Mouse (Mus musculus): ENCODE measurements at regions not wholly inside any gene's neighbourhood (a gene's known extent, or its start where the extent isn't known, plus 50 kb on each side); places are given as distances from the start of the nearest gene placed in this dataset.

DNA sequence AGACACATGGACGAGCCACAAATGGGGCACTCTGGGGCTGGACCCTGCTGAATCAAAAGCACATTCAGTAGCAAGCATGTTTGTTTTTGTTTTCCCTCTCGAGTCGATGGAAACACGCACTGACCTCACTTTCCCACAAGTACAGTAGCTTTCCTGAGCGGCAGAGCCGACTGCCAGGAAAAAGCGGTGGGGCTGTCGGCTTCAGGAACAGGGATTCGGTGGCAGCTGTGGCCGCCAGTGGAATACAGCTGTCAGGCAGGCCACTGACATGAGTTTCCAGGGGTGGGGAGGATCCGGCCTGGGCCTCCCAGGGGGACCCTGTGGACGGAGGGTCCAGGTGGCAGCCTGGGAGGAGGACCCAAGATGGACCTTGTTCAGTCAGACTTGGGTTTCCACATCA lies 157.0 kb downstream of the Fgf18 start:
- in situ Hi-C loops (cut with MboI, MseI): no loop called here

DNA sequence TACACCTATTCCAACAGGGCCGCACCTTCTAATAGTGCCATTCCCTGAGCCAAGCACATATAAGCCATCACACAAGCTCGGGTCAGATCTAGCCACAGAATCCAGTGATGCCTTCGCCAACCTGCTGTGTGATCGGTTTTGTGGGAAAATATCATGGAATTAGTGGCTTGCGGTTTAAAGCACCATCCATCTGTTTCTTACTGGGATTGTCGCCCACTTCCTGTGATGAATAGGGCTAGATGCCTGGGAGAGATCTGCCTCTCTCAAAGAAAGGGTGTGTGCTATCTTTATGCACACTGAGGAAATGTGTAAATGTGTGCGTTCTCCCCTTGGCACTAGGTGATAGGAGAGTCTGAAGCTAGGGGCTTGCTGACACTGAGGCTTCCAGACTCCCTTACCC lies 154.5 kb upstream of the Smim23 start:
- in situ Hi-C loops (cut with MboI, MseI): no loop called here

DNA sequence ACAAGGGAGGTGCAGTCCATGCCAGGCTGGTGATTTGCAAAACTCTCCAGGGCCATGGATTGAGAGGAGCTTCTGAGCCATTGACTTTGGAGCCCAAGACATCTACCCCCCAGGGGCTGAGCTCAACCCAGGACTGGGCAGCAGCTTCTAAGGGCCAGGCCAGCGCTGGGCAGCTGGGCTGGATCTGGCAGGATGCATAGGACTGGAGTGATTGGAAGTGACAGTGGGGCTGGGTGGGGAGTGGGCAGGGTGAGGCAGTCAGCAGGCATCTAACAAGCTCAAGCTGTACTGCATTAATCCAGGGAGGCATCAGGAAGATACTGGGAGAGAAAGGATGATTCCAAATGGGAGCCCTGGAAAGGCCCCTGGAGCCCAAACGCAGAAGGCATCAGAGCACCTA lies 152.2 kb upstream of the Smim23 start:
- in situ Hi-C loops (cut with MboI, MseI): no loop called here

DNA sequence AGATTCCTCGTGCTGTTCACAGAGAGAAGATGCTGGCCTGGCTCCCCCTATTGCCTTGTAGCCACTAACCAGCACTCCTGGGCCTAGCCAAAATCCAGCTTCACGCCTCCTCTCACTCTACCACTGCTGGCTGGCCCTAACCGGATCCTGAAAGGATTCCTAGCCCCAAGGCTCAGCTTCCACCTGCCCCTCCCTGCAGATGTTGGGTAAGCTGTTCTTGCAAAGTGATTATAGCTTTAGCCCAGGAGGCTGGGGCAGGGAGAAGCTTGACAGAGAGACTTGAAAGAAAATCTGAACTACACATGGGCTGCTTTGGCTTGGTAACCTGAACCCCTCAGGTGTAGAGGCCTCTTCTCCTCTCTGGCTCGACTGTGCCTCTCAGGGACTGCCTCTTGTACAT lies 149.0 kb upstream of the Smim23 start:
- in situ Hi-C loops (cut with MboI, MseI): no loop called here

DNA sequence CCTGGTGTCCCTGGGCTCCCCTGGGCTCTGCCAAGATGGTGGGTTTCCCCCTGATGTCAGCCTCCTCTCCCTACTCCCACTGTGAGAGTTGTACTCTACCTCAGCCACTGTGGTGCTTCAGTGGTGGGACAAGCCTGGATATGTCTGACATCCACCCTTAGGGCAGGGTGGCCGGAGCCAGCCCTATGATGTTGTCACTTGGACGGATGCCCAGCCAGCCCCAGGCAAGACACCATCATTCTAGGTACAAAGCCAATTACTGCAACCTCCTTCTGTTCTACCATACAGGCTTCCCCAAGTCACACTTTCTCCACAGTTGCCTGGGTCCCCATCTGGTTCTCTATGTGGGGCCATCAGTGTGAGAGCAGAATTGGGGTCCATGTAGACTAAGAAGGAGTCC lies 141.0 kb upstream of the Smim23 start:
- in situ Hi-C loops (cut with MboI, MseI): no loop called here

DNA sequence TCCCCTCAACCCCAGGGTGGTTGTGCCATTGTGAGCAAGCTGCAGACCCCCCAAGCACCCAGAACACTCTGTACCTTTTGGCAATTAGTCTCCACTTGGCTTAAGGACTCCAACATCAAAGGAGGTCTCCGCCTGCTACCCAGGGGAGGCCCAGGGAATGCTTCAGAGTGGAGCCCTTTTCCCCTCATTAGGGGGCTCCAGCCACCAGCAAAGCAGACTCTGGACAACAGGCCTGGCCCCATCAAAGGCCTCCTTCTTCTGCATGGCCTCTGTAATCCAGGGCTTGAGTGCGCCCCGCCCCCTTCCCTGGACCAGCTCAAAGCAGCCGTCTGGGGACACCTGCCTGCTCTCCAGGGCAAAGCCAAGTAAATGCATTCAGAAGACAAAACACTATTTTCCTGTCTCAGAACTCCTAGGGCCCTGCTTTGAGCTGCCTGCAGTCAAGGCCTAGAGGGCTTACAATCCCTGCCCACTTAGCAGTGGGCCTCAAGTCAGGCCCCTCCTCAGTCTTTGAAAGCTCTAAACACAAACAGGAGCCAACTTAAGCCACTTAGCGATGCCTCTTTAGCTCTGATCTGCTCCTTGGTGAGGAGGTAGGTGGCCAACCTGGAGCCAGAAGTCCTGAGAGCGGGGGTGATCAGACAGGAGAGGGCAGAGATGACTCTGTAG lies 139.4 kb upstream of the Smim23 start:
- in situ Hi-C loops (cut with MboI, MseI): no loop called here

DNA sequence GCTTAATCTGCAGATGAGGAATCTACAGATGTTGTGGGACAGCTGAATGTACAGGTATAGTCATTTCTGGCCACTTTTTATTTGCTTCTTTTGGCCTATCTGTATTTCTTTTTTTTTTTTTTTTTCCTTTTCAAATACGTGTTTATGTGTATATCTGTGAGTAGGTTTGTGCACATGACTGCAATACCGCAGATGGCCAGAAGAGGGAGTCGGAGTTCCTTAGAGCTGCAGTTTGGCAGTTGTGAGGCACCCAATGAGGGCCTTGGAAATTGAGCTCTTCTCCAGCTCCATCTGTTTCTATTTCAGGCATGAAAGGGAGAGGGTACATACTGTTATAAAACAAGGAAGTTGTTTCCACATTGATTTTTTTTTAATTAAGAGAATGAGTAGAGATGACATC lies 137.2 kb upstream of the Smim23 start:
- in situ Hi-C loops (cut with MboI, MseI): no loop called here

DNA sequence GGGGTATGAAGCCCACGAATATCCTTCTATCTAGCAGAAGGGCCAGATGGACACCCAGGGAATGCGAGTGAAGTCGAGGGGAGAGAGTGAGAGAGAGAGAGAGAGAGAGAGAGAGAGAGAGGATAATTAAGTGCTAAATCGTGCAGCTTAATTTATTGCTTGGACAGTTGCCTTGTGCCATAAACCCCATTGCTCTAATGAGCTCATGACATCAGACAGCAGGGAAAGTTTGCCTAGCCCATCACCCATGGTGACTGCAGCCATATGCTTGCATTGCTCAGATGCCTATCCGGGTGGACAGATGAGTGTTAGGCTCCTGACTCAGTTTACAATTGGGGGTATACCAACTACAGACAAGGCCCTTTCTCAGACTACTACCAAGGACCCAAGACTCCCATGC lies 134.6 kb upstream of the Smim23 start:
- in situ Hi-C loops (cut with MboI, MseI): no loop called here

DNA sequence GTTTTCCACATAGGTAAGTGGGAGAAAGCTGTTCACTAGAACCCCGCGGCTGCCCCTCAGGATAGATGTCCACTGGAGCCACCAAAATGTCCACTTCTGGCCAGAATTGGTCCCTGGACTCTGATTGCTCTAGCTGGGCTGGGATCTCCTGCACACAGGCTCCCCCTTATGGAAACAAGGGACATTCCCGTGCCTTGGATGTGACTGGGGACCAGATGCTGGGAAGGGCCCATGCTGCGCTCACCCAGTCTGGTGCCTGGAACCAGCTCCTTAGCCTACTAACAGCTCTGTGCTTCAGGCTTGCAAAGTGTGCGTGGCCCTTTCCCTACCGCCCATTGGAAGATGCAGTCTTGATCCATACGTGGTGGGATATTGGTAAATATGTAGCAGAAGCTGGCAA lies 132.6 kb upstream of the Smim23 start:
- in situ Hi-C loops (cut with MboI, MseI): no loop called here

DNA sequence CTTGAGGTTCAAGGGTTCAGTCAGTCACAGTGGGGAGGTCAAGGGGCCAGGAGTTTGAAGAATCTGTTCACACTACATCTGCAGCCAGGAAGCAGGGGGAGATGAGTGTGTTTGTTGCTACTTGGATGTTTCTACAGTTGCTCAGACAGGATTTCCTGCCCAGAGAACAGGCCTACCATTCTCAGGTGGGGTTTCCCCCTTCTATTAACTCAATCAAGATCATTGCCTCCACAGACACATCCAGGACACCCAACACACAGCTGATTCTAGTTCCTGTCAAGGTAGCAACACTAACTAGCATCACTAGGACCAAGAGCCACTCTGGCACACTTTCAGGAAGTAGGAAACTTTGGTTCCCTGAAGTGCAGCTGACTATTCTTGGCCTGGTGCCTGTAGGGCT lies 127.9 kb upstream of the Smim23 start:
- in situ Hi-C loops (cut with MboI, MseI): no loop called here

DNA sequence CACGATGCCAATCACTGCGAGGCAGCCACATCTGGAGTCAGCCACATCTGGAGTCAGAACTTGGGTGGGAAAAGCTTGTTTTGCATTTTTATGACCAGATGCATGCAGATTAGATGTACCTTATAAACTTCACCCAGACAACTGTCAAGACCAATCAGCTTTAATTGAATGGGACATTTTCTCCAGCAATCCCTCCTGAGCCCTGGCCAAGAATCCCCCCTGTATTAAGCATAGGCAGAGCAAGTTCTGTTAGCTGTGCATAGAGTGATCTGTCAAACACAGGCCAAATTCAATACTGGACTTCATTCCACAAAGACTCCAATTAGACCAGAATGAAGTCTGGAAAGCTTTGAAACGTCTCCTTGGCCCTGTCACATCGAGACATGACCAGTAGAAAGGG lies 123.7 kb upstream of the Smim23 start:
- in situ Hi-C loops (cut with MboI, MseI): no loop called here

DNA sequence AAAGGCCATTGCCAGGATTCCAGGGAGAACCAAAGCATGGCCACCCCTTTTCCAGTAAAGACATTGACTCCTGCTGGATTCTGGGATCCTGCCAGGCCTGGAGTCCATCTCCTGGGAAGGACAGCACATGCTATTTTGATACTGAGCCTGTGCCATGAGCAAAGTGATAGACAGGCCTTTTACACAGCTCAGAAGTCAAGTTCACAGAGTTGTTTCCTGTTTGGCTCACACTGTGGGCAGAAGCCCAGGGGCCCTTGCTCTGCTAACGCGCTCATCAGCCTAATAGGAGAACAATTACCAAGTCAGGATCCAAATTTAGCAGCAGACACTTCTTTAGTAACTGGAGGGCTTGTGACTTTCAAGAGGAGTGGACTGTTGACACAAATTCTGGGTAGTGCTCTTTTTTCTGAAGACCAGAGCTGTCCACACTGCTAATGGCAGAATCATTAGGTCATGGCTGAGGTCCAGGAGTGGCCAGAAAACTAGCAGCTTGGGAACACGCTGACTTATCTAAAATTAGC lies 122.1 kb upstream of the Smim23 start:
- in situ Hi-C loops (cut with MboI, MseI): no loop called here

DNA sequence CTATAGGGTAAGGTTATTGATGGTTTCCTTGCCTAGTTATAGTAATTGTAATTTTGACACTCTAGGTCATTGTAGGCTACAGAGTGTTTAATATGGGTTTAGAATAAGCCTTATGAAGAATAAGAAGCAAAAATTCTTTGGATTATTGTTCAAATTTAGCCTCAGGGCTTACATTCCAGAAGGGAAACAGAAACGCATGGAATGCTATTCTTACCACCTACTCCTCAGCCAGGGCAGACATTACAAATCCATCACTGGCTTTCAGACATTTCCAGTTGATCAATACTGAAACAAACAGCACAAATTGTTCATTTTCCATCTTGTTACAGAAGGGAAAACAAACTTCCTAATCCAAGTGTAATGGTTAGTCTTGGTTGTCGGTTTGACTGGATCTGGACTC lies 120.7 kb upstream of the Smim23 start:
- in situ Hi-C loops (cut with MboI, MseI): no loop called here

DNA sequence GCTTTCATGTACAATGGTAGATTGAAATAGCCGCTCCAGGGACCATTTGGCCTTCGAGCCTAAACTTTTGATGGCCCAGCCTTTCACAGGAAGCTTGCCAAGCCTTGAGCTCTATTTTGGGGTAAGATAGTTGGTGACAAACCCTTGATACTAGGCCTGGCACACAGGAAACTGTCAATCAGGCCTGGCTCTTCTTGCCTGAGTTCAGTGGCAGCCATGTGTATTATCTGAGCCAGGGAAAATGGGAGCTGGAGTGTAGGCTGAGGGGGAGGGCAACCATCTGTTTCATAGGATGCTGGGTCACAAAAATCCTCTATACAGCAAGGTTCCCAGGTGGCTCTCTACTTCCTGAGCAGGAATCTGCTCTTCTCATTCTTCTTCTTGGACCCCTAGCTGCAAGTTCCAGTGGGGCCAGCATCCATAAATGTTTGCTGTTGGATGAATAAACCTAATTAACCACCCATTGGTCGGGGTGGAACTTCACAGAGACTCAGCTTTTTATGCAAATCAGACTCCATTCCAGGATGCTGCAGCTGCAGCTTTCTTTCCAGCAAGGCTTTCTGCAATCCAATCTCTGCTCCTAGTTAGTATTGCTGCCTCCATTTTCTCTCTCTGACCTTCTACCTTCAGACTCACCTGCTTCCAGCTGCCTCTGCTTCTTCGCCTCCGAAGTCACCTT lies 117.1 kb upstream of the Smim23 start:
- in situ Hi-C loops (cut with MboI, MseI): no loop called here

DNA sequence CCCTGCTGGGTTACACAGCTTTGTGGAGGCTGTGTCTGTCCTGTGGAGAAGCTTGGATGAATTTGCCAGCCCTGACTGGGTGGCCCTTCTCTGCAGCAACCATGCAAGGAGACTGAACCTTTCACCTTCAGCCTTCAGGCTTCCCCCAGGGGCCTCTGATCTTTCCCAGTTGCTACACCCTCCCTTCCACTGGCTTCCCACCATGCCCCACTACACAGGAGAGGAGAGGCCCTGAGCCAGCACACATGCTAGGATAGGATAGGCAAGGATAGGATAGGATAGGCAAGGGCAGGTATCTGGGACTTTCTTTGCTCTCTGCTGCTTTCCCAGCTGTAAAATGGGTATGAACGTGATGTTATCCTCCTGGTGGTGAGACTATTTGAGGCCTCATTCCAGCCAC lies 114.7 kb upstream of the Smim23 start:
- in situ Hi-C loops (cut with MboI, MseI): no loop called here

DNA sequence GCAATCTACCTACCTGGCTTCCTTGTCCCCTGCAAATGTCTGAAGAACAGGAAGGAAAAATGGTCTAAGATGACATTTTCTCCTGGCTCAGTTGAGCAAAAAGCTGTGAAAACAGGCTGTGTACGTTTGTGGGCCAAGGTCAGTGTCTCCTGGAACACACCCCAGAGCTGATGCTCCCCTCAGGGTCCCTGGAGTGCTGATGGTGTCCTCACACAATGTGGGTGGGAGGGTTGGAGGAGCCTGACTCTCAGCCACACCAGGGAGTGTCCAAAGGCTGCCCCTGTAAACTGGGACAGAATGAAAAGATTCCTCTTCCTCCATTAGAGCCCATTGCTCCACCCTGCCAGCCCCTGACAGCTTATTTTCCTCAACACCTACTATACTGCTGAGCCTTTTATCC lies 112.8 kb upstream of the Smim23 start:
- in situ Hi-C loops (cut with MboI, MseI): no loop called here

DNA sequence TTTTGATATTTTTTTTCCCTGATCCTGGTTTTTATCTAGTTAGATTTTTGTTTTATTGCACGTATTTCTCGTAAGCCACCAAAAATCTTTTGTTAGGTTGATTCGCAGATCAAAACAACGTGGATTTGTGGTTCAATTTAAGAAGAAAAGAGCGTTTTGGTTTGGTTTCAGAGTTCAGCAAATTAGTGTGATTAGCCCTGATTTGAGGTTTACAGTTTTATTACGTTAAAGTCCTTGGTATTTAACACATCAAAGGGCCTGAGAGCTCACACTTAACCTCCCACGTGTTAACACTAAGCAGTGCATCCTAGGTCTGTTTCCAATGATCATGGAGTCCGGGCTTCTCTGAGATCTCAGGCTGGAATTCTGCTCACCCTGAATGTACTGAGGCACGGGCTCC lies 107.5 kb upstream of the Smim23 start:
- in situ Hi-C loops (cut with MboI, MseI): no loop called here

DNA sequence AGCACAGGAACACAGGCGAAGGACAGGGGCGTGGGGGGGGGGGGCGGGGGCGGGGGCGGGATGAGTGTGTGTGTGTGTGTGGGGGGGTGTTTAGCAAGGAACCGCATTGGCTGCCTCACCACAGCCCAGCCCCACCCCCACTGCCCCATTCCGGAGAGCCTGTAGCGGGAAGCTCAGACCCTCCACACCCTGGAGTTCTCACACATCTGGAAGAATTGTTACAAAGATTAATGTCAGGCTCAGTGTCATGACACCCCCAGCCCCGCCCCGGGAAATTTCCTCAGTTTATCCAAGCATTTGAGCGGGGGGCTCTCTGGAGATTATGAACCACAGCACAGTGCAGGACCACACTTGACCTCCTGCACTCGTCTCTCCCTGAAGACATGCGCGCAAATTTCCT lies 106.6 kb upstream of the Smim23 start:
- in situ Hi-C loops (cut with MboI, MseI): no loop called here

DNA sequence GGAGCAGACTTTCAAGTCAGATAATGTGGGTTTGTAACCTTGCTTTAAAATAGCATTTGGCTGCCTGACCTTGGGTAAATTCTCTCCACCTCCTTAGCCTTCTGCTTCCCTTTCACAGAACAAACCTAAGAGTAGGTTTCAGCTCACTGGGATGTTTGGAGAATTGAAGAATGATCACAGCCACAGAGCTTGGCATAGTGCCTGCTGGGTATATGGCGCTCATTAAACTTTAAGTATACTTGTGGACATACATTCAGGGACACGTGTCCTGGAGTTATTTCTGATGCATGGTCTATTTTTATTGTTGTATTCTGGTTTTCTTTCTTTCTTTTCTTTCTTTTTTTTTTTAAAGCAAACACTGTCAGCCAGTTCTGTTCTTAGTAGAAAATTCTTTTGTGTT lies 104.4 kb upstream of the Smim23 start:
- in situ Hi-C loops (cut with MboI, MseI): no loop called here

DNA sequence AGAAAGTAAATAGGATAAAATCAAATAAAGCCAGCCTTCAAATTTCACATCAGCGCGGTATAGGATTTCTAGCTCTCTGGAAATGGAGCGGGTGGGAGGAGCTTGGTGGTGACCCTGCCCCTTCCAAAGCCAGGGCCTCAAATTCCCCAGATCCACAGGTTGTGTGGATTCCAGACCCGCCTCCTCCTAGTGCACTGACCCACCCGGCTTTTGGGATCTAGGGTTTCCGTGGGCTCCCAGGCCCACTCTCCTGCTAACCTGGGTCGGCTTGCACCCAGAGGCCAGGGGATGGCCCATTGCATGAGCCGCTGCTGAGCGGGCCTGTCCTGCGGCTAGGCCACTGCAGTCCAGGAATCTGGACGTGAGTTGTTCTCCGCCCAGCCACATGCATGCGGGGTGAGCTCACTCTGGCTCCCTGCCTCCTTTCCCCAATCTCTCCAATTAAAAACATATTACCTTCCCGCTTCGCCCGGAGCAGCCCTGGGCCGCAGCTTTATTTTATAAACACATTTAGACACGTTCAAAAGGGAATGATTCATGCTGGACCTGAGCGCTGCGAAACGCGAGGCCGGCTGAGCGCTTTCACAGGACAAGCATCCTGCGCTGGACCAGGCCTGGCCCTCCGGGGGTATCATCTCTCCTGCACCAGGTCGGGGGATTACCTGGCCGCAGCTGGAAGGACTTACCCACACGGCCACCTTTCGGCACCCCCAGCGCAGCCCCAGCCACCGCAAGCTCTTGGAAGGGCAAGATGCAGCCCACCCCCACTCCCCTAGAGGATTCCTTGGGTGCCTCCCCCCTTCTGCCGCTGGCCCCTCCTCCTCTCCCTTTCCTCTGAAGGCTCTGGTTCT lies 101.2 kb upstream of the Smim23 start:
- in situ Hi-C loops (cut with MboI, MseI): no loop called here

DNA sequence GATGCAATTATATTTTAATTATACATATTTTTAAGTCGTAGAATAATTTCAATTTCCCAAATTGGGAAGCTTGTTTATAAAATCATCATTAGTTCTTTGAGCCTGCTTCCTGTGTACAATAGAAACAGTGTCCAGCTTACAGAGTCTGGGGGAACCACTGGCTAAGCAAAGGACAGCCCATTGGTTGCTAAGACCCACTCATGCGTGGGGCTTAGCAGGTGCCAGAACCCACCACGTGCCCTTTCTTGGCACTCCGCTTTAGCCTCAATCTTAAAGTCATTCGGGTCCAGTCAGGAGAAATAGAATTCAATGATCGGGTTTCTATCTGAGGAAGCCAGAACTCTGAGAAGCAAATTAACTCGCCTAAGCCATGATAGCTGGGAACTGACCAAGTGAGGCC lies 100.5 kb upstream of the Smim23 start:
- in situ Hi-C loops (cut with MboI, MseI): no loop called here

DNA sequence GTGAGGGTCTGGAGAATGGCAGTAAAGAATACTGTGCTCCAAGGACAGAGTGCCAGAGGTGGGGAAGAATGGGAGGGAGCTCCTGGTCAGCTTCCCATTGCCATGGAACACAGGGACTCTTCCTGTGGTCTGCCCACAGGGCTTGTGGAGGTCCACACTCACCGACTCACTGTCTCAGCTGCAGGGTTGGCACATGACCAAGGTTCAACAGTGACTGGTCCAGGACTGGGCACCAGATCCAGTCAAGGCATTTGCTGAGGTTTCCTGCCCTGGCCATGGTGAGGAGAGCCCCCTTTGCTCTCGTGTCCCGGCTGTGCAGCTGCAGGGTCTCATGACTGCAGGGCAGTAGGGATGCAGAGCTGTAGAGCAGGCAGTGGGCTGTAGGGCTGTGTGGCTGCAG lies 88.7 kb upstream of the Smim23 start:
- in situ Hi-C loops (cut with MboI, MseI): no loop called here

DNA sequence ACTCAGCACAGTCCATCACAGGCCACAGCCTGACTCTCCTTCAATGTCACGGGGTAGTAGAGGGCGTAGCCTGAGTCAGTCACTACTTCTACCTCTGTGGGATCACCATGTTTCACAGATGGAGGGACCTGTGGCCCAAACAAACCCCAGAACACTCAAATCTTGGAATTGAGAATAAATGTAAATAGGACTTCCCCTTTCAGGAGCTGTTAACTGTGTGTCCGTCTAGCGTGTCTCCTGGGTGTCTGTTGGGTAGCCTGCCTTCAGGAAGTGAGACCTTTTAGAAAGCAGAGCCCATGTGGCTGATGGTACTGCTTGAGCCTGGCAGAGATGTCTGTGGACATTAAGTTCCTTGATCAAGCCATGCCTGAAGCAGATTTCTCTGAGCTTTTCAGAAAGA lies 87.4 kb upstream of the Smim23 start:
- in situ Hi-C loops (cut with MboI, MseI): no loop called here

Measured in T-helper 2 cell (primary cell).